Mouse (Mus musculus): ENCODE data around the gene Top3a. TPM values are rescaled to one million over a fixed set of nuclear protein-coding genes. Genes with fewer than 3 reads are reported as not detected.

The Top3a gene
- polyA plus RNA-seq, 1 experiment, result 0.31 TPM

- TF ChIP-seq GATA1 (IDR thresholded peaks at IDR 0.05; ENCODE audit: low read length) (no peak), TAL1 (IDR thresholded peaks at IDR 0.05; ENCODE audit: low read length) (no peak)
- H3K4me3 ChIP-seq (replicated peaks), result no peak overlapping the region
- H3K36me3 ChIP-seq (ENCODE audit: control insufficient read depth), result peaks cover 100% of the 10 kb centered on the region
- H3K9me3 ChIP-seq (ENCODE audit: control insufficient read depth, low read length), result no peaks in the 10 kb centered on the region
- no peaks in the 10 kb centered on the region; the same call in 1 of the 2 replicates for H3K4me1 ChIP-seq (ENCODE audit: control insufficient read depth)
- H3K27me3 ChIP-seq (ENCODE audit: control insufficient read depth), result no peaks in the 10 kb centered on the region
Observed at GRCm38 (mm10) chr11:60708631-60709030, 68.5 kb downstream of the Top3a start.

GRCm38 (mm10) chr11:60707672-60708071 lies 69.5 kb downstream of the Top3a start:
- TF ChIP-seq TAL1 (IDR thresholded peaks at IDR 0.05; ENCODE audit: low read length), result no peak
- no peak for TF ChIP-seq GATA1 (IDR thresholded peaks at IDR 0.05; ENCODE audit: low read length)
- no peaks in the 10 kb centered on the region for H3K27me3 ChIP-seq (ENCODE audit: control insufficient read depth)
- H3K4me3 ChIP-seq (replicated peaks), result no peak overlapping the region
- peaks cover 7% of the 10 kb centered on the region for H3K4me1 ChIP-seq (ENCODE audit: control insufficient read depth)
- H3K9me3 ChIP-seq (ENCODE audit: control insufficient read depth, low read length), result no peaks in the 10 kb centered on the region
- H3K36me3 ChIP-seq (ENCODE audit: control insufficient read depth), result peaks cover 100% of the 10 kb centered on the region

- no peaks in the 10 kb centered on the region for H3K9me3 ChIP-seq (ENCODE audit: control insufficient read depth, low read length)
- peaks cover 100% of the 10 kb centered on the region for H3K36me3 ChIP-seq (ENCODE audit: control insufficient read depth)
- no peak overlapping the region for H3K4me3 ChIP-seq (replicated peaks)
- no peaks in the 10 kb centered on the region for H3K27me3 ChIP-seq (ENCODE audit: control insufficient read depth)
- TF ChIP-seq GATA1 (IDR thresholded peaks at IDR 0.05; ENCODE audit: low read length) (no peak), TAL1 (IDR thresholded peaks at IDR 0.05; ENCODE audit: low read length) (no peak)
- H3K4me1 ChIP-seq (ENCODE audit: control insufficient read depth), result peaks cover 14% of the 10 kb centered on the region
Observed at GRCm38 (mm10) chr11:60706696-60707480, 70.3 kb downstream of the Top3a start.

GRCm38 (mm10) chr11:60706076-60706475 lies 71.1 kb downstream of the Top3a start:
- H3K4me1 ChIP-seq (ENCODE audit: control insufficient read depth), result peaks cover 22% of the 10 kb centered on the region
- no peaks in the 10 kb centered on the region for H3K9me3 ChIP-seq (ENCODE audit: control insufficient read depth, low read length)
- TF ChIP-seq TAL1 (IDR thresholded peaks at IDR 0.05; ENCODE audit: low read length), result no peak
- no peak for TF ChIP-seq GATA1 (IDR thresholded peaks at IDR 0.05; ENCODE audit: low read length)
- no peaks in the 10 kb centered on the region for H3K27me3 ChIP-seq (ENCODE audit: control insufficient read depth)
- H3K4me3 ChIP-seq (replicated peaks), result no peak overlapping the region
- H3K36me3 ChIP-seq (ENCODE audit: control insufficient read depth), result peaks cover 93% of the 10 kb centered on the region

- Histone ChIP-seq H3K9me3 (ENCODE audit: control insufficient read depth, low read length) (no peaks in the 10 kb centered on the region), H3K27me3 (ENCODE audit: control insufficient read depth) (no peaks in the 10 kb centered on the region), H3K36me3 (ENCODE audit: control insufficient read depth) (peaks cover 85% of the 10 kb centered on the region), H3K4me1 (ENCODE audit: control insufficient read depth) (peaks cover 30% of the 10 kb centered on the region), H3K4me3 (replicated peaks) (no peak overlapping the region)
- TF ChIP-seq GATA1 (IDR thresholded peaks at IDR 0.05; ENCODE audit: low read length) (no peak), TAL1 (IDR thresholded peaks at IDR 0.05; ENCODE audit: low read length) (no peak)
Observed at GRCm38 (mm10) chr11:60705255-60705654, 71.9 kb downstream of the Top3a start.

- Histone ChIP-seq H3K9me3 (ENCODE audit: control insufficient read depth, low read length) (no peaks in the 10 kb centered on the region), H3K36me3 (ENCODE audit: control insufficient read depth) (peaks cover 75% of the 10 kb centered on the region), H3K27me3 (ENCODE audit: control insufficient read depth) (no peaks in the 10 kb centered on the region), H3K4me1 (ENCODE audit: control insufficient read depth) (peaks cover 35% of the 10 kb centered on the region), H3K4me3 (replicated peaks) (no peak overlapping the region)
- no peak for TF ChIP-seq GATA1 (IDR thresholded peaks at IDR 0.05; ENCODE audit: low read length)
- TF ChIP-seq TAL1 (IDR thresholded peaks at IDR 0.05; ENCODE audit: low read length), result no peak
Observed at GRCm38 (mm10) chr11:60704023-60704880, 72.9 kb downstream of the Top3a start.

GRCm38 (mm10) chr11:60703131-60703530 lies 74.0 kb downstream of the Top3a start:
- TF ChIP-seq TAL1 (IDR thresholded peaks at IDR 0.05; ENCODE audit: low read length) (no peak), GATA1 (IDR thresholded peaks at IDR 0.05; ENCODE audit: low read length) (no peak)

GRCm38 (mm10) chr11:60701611-60702010 lies 75.6 kb downstream of the Top3a start:
- no peaks in the 10 kb centered on the region for H3K27me3 ChIP-seq (ENCODE audit: control insufficient read depth)
- TF ChIP-seq GATA1 (IDR thresholded peaks at IDR 0.05; ENCODE audit: low read length) (no peak), TAL1 (IDR thresholded peaks at IDR 0.05; ENCODE audit: low read length) (no peak)
- peaks cover 48% of the 10 kb centered on the region for H3K36me3 ChIP-seq (ENCODE audit: control insufficient read depth)
- peak overlapping the region; percentile 31 for H3K4me3 ChIP-seq (replicated peaks)
- H3K9me3 ChIP-seq (ENCODE audit: control insufficient read depth, low read length), result no peaks in the 10 kb centered on the region
- peaks cover 46% of the 10 kb centered on the region for H3K4me1 ChIP-seq (ENCODE audit: control insufficient read depth)

More at GRCm38 (mm10) chr11:60703131-60703530, 74.0 kb downstream of the Top3a start:
- no peaks in the 10 kb centered on the region for H3K27me3 ChIP-seq (ENCODE audit: control insufficient read depth)
- no peak overlapping the region for H3K4me3 ChIP-seq (replicated peaks)
- peaks cover 63% of the 10 kb centered on the region for H3K36me3 ChIP-seq (ENCODE audit: control insufficient read depth)
- H3K4me1 ChIP-seq (ENCODE audit: control insufficient read depth), result peaks cover 46% of the 10 kb centered on the region
- no peaks in the 10 kb centered on the region for H3K9me3 ChIP-seq (ENCODE audit: control insufficient read depth, low read length)
